Mouse (Mus musculus) intestine, postnatal 0 days (tissue): ENCODE measurements around the gene Kcnk3. TPM values are rescaled to one million over a fixed set of nuclear protein-coding genes. Genes with fewer than 3 reads are reported as not detected.

ENCODE experiments used
- ATAC-seq: fragments of 200-750 bp; cut with Nextera tagmentation; 2 replicates; pipeline ENCODE4 v1.8.0; 2017; ENCODE audit warnings: mild to moderate bottlenecking, moderate TSS enrichment, moderate library complexity
- H3K27ac ChIP-seq: fragments of 300-500 bp; sonication (generic); 2 replicates; pipeline ENCODE4 v1.5.1; 2014; ENCODE audit warnings: mild to moderate bottlenecking, low read depth, low read length, moderate library complexity
- H3K27me3 ChIP-seq: fragments of 300-500 bp; sonication (generic); replicated peaks from 2 replicates; pipeline ENCODE4 v1.6.1; 2014; ENCODE audit warnings: low read length, mixed read lengths; ENCODE audit not compliant: control insufficient read depth, insufficient read depth
- H3K36me3 ChIP-seq: fragments of 300-500 bp; sonication (generic); 2 replicates; pipeline ENCODE4 v1.6.1; 2014; ENCODE audit warnings: mild to moderate bottlenecking, moderate library complexity; ENCODE audit not compliant: control insufficient read depth, insufficient read depth
- H3K4me1 ChIP-seq: fragments of 300-500 bp; sonication (generic); replicated peaks from 2 replicates; pipeline ENCODE4 v1.6.1; 2014; ENCODE audit warnings: antibody characterized with exemption, low read length, mixed read lengths; ENCODE audit not compliant: control insufficient read depth, insufficient read depth
- H3K4me2 ChIP-seq: fragments of 300-500 bp; sonication (generic); replicated peaks from 2 replicates; pipeline ENCODE4 v1.6.1; 2014; ENCODE audit warnings: low read depth, mild to moderate bottlenecking, moderate library complexity
- H3K4me3 ChIP-seq: fragments of 300-500 bp; sonication (generic); 2 replicates; pipeline ENCODE4 v1.5.1; 2014; ENCODE audit warnings: low read depth, low read length
- H3K9ac ChIP-seq: fragments of 300-500 bp; sonication (generic); 2 replicates; pipeline ENCODE4 v1.6.1; 2014; ENCODE audit warnings: mild to moderate bottlenecking, low read depth, low read length
- H3K9me3 ChIP-seq: fragments of 300-500 bp; sonication (generic); 2 replicates; pipeline ENCODE4 v1.6.1; 2016; ENCODE audit warnings: mixed run types; ENCODE audit not compliant: control insufficient read depth
- CTCF ChIP-seq: sonication (generic); IDR thresholded peaks from 2 replicates; pipeline ENCODE4 v1.5.1; 2016; ENCODE audit warnings: low read depth, mild to moderate bottlenecking, control low read depth, antibody characterized with exemption, moderate library complexity
- WGBS: fragments of 180-500 bp; shearing (Covaris S2); extraction: QIAGEN DNeasy Blood & Tissue Kit; methylation state at CpG from one replicate; pipeline ENCODE4 v1.1.7; 2014; 5-methylcytosine and 5-hydroxymethylcytosine counted together
- polyA plus RNA-seq: library from polyadenylated mRNA; unstranded; fragments of >200 nt; fragmentation: Nextera tagmentation; extraction: Ambion mirVana; gene quantifications from 2 replicates; pipeline ENCODE4 v1.2.1, GENCODE M21; 2015

Gene Kcnk3
- polyA plus RNA-seq, 1 experiment from 2014 or later: 8.1 TPM

GRCm38 (mm10) chr5:30582017-30582416 lies 6.0 kb upstream of the Kcnk3 start:
- no peak for TF ChIP-seq CTCF
- no peak for ATAC-seq
- WGBS: 70% methylated on average over 5 of the region's 5 CpGs

DNA sequence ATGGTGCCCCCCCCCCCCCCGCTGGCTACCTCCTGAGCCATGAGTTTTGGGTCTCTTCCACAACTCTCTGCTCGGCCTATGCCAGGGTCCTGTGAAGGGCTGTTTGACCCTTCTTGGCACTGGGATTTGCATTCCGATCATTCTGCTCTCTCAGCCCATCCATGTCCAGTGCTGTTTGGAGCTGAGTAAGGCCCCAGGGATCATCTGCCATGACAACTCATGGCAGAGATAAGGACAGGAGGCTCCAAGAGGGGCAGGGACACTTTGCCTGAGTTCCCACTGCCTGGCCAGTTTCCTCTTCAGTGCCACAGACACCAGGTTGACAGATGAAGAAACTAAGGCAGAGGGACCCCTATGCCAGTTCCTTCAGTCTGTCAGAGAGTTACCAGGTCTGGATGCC lies 1.4 kb upstream of the Kcnk3 start:
- no peak for ATAC-seq
- no peaks in the 10 kb centered on the region for H3K36me3 ChIP-seq
- H3K9ac ChIP-seq: no peak overlapping the region
- 0 out of 2 replicates have a peak, but pooled peaks cover 2% of the 10 kb centered on the region for H3K4me1 ChIP-seq
- no peak overlapping the region for H3K27ac ChIP-seq
- WGBS: 69% methylated on average over 3 of the region's 3 CpGs
- H3K4me2 ChIP-seq: no peak overlapping the region
- peaks cover 28% of the 10 kb centered on the region for H3K27me3 ChIP-seq
- no peaks in the 10 kb centered on the region for H3K9me3 ChIP-seq
- TF ChIP-seq CTCF: no peak
- no peak overlapping the region for H3K4me3 ChIP-seq

More at GRCm38 (mm10) chr5:30582017-30582416, 6.0 kb upstream of the Kcnk3 start:
- H3K4me1 ChIP-seq: no peaks in the 10 kb centered on the region
- no peaks in the 10 kb centered on the region for H3K36me3 ChIP-seq
- H3K9ac ChIP-seq: no peak overlapping the region
- H3K4me2 ChIP-seq: no peak overlapping the region
- no peaks in the 10 kb centered on the region for H3K9me3 ChIP-seq
- peaks cover 3% of the 10 kb centered on the region; the same call in 1 of the 2 replicates for H3K27me3 ChIP-seq
- H3K4me3 ChIP-seq: no peak overlapping the region
- H3K27ac ChIP-seq: no peak overlapping the region

DNA sequence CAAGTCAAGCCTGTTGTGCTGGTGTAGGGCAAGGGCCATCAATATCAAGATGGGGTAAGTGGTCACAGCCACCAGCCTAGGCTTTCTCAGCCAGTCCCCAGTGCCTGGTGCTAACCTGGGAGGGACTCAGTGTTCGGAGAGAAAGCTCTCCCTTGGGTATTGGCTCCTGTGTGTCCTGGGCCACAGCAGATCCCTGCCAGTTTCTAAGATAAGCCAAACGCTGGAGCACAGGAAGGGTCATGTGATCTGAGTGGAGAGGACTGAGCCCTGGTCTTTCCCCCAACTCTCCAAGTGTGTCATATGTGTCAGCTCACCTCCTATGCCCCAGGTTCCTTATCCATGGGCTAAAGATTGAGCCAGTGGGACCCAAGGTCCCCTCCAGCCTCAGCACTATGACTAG lies 869 bp upstream of the Kcnk3 start:
- Histone ChIP-seq H3K4me2 (no peak overlapping the region), H3K27ac (no peak overlapping the region), H3K9ac (no peak overlapping the region), H3K27me3 (peaks cover 28% of the 10 kb centered on the region), H3K36me3 (no peaks in the 10 kb centered on the region), H3K4me3 (no peak overlapping the region), H3K4me1 (0 out of 2 replicates have a peak, but pooled peaks cover 2% of the 10 kb centered on the region), H3K9me3 (no peaks in the 10 kb centered on the region)
- no peak for ATAC-seq
- TF ChIP-seq CTCF: no peak
- WGBS: 35% methylated on average over 2 of the region's 2 CpGs

DNA sequence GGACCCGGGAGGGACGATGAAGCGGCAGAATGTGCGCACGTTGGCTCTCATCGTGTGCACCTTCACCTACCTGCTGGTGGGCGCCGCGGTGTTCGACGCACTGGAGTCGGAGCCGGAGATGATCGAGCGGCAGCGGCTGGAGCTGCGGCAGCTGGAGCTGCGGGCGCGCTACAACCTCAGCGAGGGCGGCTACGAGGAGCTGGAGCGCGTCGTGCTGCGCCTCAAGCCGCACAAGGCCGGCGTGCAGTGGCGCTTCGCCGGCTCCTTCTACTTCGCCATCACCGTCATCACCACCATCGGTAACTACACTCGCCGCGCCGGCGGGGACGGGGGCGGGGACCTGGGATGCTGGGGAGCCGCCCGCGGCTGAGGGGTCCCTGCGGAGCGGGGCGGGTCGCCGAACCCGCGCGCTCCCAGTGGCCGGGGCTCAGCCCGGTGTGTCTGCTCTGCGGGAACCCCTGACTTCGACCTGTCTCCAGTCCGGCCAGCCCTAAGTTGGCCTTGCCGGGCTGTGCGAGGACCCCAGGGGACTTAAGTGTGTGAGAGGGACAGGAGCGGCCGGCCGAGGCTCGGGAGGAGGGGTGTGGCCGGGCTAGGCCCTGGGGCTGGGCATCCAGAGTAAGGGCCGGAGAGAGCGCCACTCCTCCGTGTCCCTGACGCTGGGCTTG lies 465 bp downstream of the Kcnk3 start:
- under 1% methylated on average over 55 of the region's 70 CpGs for WGBS
- H3K27ac ChIP-seq: no peak overlapping the region

DNA sequence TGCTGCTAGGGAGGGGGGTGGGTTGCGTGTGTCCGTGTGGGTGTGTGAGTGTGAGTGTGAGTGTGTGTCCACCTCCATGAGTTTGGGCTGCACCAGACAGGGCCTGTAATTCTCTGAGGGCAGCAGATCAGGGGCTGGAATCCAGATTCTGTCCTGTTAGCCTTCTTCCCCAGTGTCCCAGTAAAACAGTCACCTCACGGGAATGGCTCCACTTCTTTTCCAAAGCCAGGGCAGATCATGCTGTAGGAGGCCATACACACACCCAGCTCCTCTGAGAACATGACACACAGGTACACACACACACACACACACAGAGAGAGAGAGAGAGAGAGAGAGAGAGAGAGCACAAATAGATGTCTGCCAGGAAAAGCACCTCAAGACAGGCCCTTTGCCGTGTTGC lies 1.1 kb downstream of the Kcnk3 start:
- H3K4me2 ChIP-seq: peak overlapping the region; percentile 76
- no peak overlapping the region for H3K27ac ChIP-seq
- no peaks in the 10 kb centered on the region for H3K9me3 ChIP-seq
- 0 out of 2 replicates have a peak, but pooled peaks cover 2% of the 10 kb centered on the region for H3K4me1 ChIP-seq
- no peak for ATAC-seq
- no peak overlapping the region for H3K9ac ChIP-seq
- H3K27me3 ChIP-seq: peaks cover 25% of the 10 kb centered on the region
- H3K36me3 ChIP-seq: no peaks in the 10 kb centered on the region
- peak overlapping the region; percentile 46 for H3K4me3 ChIP-seq
- 53% methylated on average over 4 of the region's 4 CpGs for WGBS
- TF ChIP-seq CTCF: no peak

More for the DNA sequence above, 465 bp downstream of the Kcnk3 start:
- H3K27me3 ChIP-seq: peaks cover 28% of the 10 kb centered on the region
- no peak overlapping the region for H3K9ac ChIP-seq
- H3K9me3 ChIP-seq: no peaks in the 10 kb centered on the region
- 0 out of 2 replicates have a peak, but pooled peaks have one; percentile 14 for ATAC-seq
- 0 out of 2 replicates have a peak, but pooled peaks cover 2% of the 10 kb centered on the region for H3K4me1 ChIP-seq
- peak overlapping the region; percentile 46 for H3K4me3 ChIP-seq
- no peak for TF ChIP-seq CTCF
- peak overlapping the region; percentile 76 for H3K4me2 ChIP-seq
- no peaks in the 10 kb centered on the region for H3K36me3 ChIP-seq

DNA sequence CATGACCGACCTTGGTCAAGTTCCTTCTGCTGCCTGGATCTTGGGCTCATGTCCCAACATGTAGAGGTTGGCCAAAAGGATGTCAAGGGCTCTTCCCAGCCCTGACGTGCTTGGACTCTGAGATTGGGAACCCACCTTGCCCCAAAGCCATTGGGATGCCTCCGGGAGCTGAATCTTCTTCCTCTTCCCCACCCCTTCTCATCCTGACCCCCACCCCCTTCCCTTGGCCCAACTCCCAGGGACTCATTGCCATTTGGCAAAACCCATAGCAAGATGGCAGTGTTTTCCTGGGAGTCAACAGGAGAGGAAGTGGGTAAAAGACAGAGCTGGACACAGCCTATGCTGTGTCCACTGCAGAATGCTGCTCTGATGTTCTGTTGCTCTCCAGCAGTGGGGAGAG lies 1.6 kb downstream of the Kcnk3 start:
- TF ChIP-seq CTCF: no peak
- peaks cover 25% of the 10 kb centered on the region for H3K27me3 ChIP-seq
- no peak overlapping the region for H3K9ac ChIP-seq
- 75% methylated on average over 3 of the region's 3 CpGs for WGBS
- H3K36me3 ChIP-seq: no peaks in the 10 kb centered on the region
- peak overlapping the region; percentile 76 for H3K4me2 ChIP-seq
- H3K4me3 ChIP-seq: no peak overlapping the region
- ATAC-seq: no peak
- no peaks in the 10 kb centered on the region for H3K9me3 ChIP-seq
- no peak overlapping the region for H3K27ac ChIP-seq
- 0 out of 2 replicates have a peak, but pooled peaks cover 2% of the 10 kb centered on the region for H3K4me1 ChIP-seq
